Mouse (Mus musculus): ENCODE data around the gene Dok4.

DNA sequence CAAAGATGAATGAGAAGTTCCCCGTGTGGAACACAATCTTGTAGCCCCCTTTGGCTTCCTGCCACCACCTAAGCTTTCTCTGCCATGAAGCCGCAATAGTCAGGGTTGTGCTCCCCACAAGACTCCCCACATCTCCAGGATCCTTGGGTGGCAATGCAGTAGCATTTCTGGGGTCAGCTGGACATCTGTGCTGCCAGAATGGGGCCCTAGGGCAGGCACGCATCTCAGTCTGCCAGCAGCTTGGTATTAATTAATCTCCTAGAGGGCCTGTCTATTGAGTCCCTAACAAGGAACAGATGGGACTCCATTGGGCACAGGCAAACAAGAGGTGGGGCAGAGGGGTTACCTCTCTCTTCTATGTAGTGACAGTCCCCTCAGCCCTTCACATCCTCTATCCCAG is 4.0 kb downstream of the Dok4 start:
- TF ChIP-seq CTCF (IDR thresholded peaks at IDR 0.05; ENCODE audit: borderline replicate concordance, extremely low read depth, insufficient read depth, insufficient read length) (no peak), POLR2A (IDR thresholded peaks at IDR 0.05; ENCODE audit: borderline replicate concordance, extremely low read depth, insufficient read depth, insufficient read length, poor library complexity, severe bottlenecking) (no peak)

Measured in brain, embryonic 14.5 days (tissue).